Comparison of ENCODE assay signal across 14 mouse cellular contexts in the genomic region with DNA sequence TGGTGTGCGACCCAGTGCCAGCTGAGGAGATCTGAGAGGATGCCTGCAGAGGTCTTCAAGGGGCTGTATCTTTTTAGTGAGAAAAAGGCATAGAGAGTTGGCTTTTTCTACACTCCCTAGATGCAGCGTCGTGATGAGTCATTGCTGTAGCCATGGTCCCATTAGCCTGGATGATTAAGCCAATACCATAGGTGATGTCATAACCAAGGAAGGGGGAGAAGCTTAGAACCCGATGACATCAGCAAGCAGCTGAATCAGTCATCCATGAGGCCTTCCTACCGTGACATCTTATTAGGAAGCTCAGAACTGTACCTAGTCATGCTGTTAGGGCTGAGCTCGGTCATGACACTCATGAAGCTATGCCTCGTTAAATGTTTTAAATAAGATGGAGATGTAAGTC. TPM values are rescaled to one million over a fixed set of nuclear protein-coding genes. Genes with fewer than 3 reads are reported as not detected.
"Had no signal": no experiment of that assay in that cellular context is flagged by ENCODE, and none has a peak within 500 bp of the region (broad histone marks: within the 10 kb centered on the region; RNA-seq: fewer than 3 reads in every experiment).

No protein-coding gene starts in this region.

- H3K4me2 ChIP-seq: kidney, embryonic 15.5 days; liver, embryonic 13.5 days; midbrain, embryonic 11.5 days had no signal

- H3K36me3 ChIP-seq: kidney, embryonic 15.5 days; liver, embryonic 13.5 days had no signal

- H3K4me3 ChIP-seq: kidney, embryonic 15.5 days; liver, embryonic 13.5 days had no signal

- H3K27me3 ChIP-seq: liver, embryonic 13.5 days had no signal

- H3K27ac ChIP-seq: kidney, embryonic 15.5 days; liver, embryonic 13.5 days had no signal

- DNase-seq: kidney, adult 8-10 months; kidney, postnatal 10 days; kidney, postnatal 36 days; liver, embryonic 13.5 days; lung, adult 2 months; lung, postnatal 14 days; lung, postnatal 4 days; midbrain, embryonic 14.5 days; thymus, postnatal 36 days had no signal

- H3K4me1 ChIP-seq: kidney, embryonic 15.5 days; liver, embryonic 13.5 days had no signal

- H3K9ac ChIP-seq: kidney, embryonic 15.5 days; liver, embryonic 13.5 days had no signal

- H3K9me3 ChIP-seq: kidney, embryonic 15.5 days; liver, embryonic 13.5 days had no signal

RNA-seq across cellular contexts. Expression of a gene that starts 7.4 kb away (rescaled TPM):
- total RNA-seq: megakaryocyte progenitor cell, adult 5-6 weeks; megakaryocyte-erythroid progenitor cell, adult 5-6 weeks had no signal
- polyA plus RNA-seq: liver, adult 2 months had no signal
